Mouse (Mus musculus) small intestine, adult 2 months (tissue): ENCODE results near the gene Mrtfa.

Experiments used
- CTCF ChIP-seq: fragments of 200-500 bp; IDR thresholded peaks from 2 replicates; pipeline ENCODE4 v1.5.1; 2012; ENCODE audit warnings: low read depth, mild to moderate bottlenecking, control low read depth, inconsistent platforms, low read length, moderate library complexity, mixed read lengths; ENCODE audit not compliant: insufficient replicate concordance, insufficient read length; ENCODE audit errors: extremely low read depth
- POLR2A ChIP-seq: fragments of 200-500 bp; IDR thresholded peaks from 2 replicates; pipeline ENCODE4 v1.6.1; 2012; ENCODE audit warnings: low read depth, mild to moderate bottlenecking, control low read depth, inconsistent platforms, low read length, moderate library complexity

DNA sequence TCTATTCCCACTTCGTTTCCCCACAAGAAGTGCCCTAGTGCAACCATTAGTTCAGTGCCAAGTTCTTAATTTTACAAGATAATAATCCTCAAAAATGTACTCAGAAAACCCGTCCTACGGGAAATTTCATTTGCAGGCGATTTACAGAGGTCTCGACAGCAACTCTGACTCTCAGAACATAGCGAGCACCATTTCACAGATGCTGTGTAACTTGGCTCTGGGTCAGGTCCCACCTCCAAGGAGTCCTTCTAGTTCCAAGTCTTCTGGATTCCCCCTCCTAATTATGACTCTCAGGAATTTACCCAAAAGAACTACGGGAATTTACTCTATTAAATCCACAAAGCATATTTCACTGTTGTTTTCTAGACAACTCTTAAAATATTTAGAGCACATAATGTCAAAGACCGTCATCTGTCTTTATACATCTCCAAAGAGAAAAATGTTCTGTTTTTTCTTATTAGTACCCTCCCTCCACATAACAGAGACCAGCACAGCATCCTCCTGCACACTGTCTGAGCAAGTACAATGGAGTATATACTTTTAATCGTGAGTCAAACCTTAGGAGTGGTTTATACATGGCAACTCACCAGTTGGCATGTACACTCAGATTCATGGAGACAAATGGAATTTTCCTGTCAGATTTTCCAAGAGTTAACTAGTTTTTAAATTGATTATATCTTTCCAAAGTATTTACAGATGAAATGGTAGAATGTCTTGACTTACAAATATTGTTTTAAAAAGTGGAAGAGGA is 25.8 kb downstream of the Mrtfa start:
- TF ChIP-seq CTCF (no peak), POLR2A (no peak)
